Mouse (Mus musculus) left cerebral cortex, adult 9 months (tissue): ENCODE data around the gene Usp27x.

Experiments
- DNase-seq, 2 experiments: peaks; one replicate each; pipeline ENCODE4 v3.0.0; 2022; ENCODE audit warnings: low spot score in 2 of 2

The Usp27x gene

DNA sequence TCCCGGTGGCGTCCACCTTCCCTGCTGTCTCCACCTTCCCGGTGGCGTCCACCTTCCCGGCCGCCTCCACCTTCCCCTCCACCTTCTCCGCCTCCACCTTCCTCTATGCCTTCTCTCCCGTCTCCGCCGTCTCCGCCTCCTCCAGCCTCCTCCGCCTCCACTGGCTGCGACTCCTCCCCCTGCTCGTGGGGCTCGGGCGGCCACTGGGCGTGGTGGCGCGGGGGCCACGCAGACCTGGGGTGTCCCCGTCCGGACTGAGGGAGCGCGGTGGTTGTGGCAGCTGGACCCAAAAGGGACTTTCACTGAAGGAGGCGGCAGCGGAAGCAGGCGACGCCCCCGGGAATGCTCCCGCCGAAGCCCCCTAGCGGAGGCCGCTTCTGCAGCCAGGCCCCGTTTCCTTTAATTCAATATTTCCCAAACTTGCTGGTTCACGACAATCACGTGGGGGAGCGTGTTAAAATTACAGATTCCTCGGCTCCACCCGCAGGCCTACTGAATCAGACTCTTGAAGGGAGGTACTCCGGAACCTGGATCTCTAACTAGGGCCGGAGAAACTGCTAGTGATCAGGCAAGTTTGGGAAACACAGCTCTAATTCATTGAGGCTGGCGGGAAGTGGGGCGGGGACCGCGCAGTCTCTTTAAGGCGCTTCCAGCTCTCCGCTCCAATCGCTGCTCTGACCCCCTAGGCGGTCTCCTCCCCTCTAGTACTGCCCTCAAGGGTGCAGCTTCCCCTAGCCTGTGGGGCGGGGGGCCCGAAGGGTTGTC lies at the start of gene Usp27x:
Usp27x (minus strand) TSS at position 115 of the 765 bp plus-strand sequence.
- DNase-seq: peak; percentile 45 to 73

DNA sequence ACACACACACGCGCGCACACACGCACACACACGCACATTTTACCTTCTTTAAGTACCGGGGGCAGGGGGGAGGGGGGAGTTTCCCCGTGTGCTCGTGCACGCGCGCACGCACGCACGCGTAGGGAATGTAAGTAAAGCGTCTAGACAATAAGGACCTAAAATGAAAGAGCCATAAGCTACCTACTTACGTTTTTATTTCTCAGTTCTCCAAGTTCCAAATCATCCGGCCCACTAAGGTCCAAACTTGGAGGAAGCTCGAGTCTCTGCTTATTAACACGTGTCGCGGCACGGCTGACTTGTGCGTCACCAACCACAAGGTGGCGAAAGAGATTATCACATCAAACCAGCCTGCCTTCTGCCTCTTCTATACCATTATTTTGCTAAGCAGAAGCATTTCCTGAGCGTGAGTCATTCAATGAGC lies 47.1 kb upstream of the Usp27x start:
- peak in 1 of 2 experiments; percentile 88 for DNase-seq

DNA sequence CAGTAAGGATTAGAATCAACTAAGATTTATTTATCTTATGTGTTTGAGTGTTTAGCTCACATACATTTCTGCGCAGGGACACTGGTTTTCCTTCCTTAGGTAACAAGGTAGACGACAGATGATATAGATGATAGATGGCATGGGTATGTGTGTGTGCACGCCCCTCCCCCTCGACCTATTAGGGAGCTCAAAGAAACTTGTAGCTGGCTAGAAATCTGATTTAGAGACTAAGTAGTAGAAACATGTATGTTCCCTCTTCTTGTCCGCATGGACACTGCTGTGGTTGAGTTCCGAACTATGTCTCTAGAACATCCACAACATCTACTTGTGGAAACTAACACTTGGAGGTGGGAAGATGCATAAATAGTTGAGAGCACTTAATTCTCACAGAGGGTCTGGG lies 46.5 kb upstream of the Usp27x start:
- no peak for DNase-seq

DNA sequence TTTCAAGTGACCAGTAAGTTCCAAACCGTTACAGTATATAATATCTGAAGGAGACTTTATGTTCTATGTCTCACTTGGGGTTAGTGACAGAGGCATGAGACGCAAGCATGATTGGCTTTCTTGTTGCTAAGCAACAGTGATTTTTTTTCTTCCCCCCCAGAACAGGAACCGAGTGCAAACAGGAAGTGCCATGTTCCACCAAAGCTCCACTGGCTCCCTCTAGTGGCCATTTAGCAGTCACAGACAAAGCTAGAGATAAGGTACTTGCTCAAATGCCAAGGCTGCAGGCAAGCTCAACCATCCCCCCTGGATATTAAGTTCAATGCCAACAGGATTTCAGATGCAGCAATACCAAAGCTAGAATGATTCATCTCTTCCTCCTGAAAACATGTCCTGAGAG lies 45.4 kb upstream of the Usp27x start:
- peak; percentile 74 for DNase-seq

DNA sequence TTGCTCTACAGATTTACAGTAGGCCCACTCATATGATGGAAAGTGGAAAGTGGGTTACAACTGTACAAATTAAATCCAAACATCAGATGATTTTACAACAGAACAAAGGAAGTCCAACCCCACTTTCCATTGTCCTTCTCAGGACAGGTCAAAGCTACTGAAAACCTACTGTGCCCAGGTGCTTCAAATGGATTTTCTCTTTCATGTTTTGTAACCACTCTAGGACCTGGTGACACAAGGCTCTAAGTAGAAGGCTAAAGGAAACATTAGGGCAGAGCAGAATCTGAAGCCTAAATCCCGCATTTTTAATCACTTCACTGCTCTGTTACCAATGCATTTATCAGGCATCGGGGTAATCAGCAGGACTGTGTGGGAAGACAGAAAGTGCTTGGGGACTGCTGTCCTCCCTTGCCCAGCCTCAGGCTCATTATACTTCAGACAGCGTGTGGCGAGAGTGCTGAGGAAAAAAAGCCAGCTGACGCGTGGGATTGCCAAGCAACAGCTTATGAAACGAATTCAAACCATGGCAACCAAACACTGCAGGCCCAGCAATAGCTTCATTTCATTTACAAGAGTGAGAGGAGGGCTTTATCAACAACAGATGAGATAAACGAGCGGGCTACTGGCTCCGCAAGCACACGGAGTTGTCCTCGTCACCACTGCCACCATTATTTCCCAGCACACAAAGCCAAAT lies 40.7 kb upstream of the Usp27x start:
- DNase-seq: peak; percentile 67 to 85

DNA sequence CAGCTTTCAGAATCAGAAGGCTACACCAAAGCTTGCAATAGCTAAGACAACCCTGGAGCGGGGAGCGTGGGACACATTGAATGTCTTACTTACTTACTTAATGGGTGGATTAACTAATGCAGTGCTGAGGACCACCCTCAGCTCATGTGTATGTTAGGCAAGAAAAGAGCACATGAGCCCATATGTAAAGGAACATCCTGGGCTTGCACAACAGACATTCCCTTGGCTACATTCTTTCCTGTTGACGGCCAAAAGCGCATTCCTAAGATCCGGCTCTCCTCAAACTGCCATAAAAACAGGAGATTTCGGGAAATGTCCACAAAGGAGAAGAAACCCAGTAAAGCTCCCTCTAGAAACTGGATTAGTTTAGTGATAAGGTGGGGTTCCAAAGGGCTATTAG lies 39.7 kb upstream of the Usp27x start:
- DNase-seq: no peak

DNA sequence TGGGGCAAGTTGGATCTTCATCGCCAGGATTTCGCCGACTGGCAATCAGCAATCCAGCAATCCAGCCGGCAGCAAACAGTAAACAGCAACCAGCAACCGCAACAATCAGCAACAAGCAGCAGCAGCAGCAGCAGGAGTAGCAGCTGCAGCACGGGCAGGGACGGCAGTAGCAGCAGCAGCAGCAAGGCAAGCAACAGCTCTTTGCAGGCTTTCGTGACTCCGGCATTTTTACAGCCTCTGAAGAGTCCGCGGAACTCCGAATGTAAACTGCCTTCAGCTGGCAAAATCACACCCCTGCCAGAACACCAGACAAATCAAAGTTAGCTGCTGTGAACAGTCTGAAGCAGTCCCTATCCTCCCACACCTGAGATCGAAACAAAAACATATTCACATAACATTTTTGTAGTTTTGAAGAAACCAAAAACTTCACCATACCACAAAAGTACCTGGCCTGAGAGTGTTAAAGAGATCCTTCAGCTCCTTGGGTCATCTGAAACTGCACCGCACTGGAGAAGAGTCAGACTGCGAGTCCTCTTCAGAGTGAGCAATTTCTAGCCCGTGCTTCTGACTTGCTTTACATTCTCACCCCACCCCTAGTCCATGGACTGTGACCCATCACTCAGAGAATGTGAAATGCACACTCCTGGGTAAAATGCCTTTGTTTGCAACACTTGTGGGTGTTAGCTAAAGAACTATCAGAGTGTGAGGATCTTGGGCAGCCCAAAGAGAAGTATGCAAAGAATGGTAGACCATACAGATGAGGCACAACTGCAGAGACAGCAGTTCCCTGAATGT lies 36.8 kb upstream of the Usp27x start:
- no peak for DNase-seq

DNA sequence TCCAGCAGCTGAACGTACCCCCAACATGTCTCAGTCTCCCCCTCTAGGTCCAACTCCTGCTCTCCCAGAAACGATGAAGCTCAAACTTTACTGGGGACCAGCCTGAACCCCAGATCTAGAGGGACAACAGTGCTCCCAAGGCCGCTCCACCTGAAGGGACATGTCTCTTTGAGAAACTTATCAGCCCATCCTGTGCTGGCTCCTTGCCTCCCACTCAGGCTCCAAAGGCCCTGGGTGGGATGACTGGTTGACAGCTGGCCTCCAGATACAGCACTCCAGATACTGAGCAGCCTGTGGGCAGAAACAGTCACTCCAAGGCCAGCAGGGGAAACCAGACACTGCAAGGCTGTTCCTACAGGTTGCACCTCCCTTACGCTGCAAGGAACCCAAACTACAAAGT lies 956 bp upstream of the Usp27x start:
- DNase-seq: no peak

DNA sequence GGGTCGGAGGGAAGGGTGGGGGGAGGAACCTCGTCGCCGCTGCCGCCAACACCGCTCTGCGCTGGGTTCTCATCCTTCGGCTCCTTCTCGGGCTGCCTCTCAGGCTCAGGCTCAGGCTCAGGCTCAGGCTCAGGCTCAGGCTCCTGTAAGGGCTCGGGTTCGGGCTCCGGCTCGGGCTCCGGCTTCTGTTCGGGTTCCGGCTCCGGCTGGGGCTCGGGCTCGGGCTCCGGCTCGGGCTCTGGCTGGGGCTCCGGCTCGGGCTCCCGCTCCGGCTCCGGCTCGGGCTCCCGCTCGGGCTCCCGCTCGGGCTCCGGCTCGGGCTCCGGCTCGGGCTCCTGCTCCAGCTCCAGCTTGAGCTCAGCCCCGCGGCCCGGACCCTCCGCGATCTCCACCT lies 311 bp downstream of the Usp27x start:
- DNase-seq: no peak

DNA sequence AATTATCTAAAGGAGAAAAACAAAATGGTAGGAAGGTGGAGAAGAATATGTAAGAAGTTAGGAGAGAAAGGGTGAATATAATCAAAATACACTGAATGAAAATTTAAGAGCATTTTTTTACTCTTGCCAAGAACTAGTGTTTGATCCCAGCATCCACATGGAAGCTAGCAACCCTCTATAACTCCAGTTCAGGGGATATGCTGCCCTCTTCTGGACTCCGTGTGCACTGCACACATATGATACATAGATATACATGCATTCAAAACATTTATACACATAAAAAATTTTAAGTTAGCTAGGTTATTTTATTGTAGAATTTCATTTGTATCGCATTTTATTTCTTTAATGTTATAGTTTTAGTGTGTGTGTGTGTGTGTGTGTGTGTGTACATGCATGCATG lies 50.2 kb downstream of the Usp27x start:
- DNase-seq: no peak

DNA sequence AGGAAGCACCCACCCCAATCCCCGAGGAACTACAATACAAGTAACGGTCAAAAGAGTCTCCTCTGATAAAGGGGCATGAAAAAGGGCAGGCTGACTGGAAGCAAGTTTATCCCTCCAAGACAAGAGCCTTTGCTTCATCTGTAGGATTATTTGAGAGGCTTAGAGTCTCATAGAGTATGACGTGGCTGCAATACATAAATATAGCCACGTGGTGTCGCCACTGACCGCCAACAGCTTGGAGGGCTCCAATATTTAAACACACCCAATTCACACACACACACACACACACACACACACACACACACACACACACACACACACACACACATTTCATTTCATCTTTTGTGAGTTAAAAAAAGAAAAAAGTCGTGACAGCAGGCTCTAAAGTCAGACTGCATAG lies 53.3 kb downstream of the Usp27x start:
- peak in 1 of 2 experiments; percentile 71 for DNase-seq
